Mouse (Mus musculus) stomach, embryonic 15.5 days (tissue): ENCODE measurements at regions not wholly inside any gene's neighbourhood (a gene's known extent, or its start where the extent isn't known, plus 50 kb on each side); places are given as distances from the start of the nearest gene placed in this dataset.

Experiments
- ATAC-seq: fragments of 200-750 bp; cut with Nextera tagmentation; 2 replicates; pipeline ENCODE4 v1.8.0; 2017; ENCODE audit warnings: low read depth, moderate number of reproducible peaks, moderate TSS enrichment; ENCODE audit not compliant: insufficient read depth, low FRiP score
- H3K27ac ChIP-seq: fragments of 300-500 bp; sonication (generic); 2 replicates; pipeline ENCODE4 v1.5.1; 2015; ENCODE audit warnings: mild to moderate bottlenecking, inconsistent platforms
- H3K27me3 ChIP-seq: fragments of 300-500 bp; sonication (generic); replicated peaks from 2 replicates; pipeline ENCODE4 v1.6.1; 2015; ENCODE audit warnings: inconsistent platforms
- H3K36me3 ChIP-seq: fragments of 300-500 bp; sonication (generic); 2 replicates; pipeline ENCODE4 v1.6.1; 2015; ENCODE audit warnings: inconsistent platforms
- H3K4me1 ChIP-seq: fragments of 300-500 bp; sonication (generic); 2 replicates; pipeline ENCODE4 v1.6.1; 2015; ENCODE audit warnings: inconsistent platforms
- H3K4me2 ChIP-seq: fragments of 300-500 bp; sonication (generic); 2 replicates; pipeline ENCODE4 v1.6.1; 2015; ENCODE audit warnings: mild to moderate bottlenecking, inconsistent platforms
- H3K4me3 ChIP-seq: fragments of 300-500 bp; sonication (generic); replicated peaks from 2 replicates; pipeline ENCODE4 v1.5.1; 2015; ENCODE audit warnings: inconsistent platforms
- H3K9ac ChIP-seq: fragments of 300-500 bp; sonication (generic); 2 replicates; pipeline ENCODE4 v1.6.1; 2015; ENCODE audit warnings: inconsistent platforms
- H3K9me3 ChIP-seq: fragments of 300-500 bp; sonication (generic); 2 replicates; pipeline ENCODE4 v1.6.1; 2016; ENCODE audit warnings: inconsistent platforms
- WGBS: fragments of 180-500 bp; shearing (Covaris S2); methylation state at CpG from one replicate; pipeline ENCODE4 v1.1.7; 2015; 5-methylcytosine and 5-hydroxymethylcytosine counted together

DNA sequence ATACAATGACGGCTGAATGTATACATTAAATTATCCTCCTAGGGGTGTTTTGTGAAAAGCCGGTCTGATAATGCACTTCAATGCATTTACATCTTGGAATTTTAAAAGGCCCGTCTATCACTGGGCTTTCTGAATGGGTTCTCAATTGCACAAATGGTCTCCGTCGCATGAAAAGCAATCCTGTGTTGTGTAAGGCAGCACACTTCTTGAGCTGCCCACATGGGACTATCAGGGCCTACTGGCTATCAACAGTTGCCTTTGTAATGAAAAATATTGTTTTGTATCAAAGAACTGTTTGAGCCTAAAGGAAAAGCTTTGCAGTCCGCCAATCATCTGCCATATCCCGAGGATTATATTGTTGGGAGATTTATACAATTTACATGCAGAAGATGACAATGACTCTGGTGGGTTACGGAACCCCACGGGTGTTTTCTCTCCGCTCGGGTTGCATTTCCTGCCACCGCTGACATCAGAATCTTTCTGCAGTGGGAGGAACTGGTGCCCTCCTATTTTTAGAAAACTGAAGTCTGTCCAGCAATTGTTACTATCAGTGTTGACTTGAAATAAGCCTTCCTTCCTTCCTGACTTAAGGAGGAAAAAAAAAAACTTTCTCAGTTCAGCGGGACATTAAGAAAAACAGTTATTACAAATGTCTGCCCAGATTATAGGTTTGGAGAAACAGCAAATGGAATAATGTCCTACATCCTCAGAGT lies 118.7 kb downstream of the Tmem26 start:
- Histone ChIP-seq H3K36me3 (no peaks in the 10 kb centered on the region), H3K9ac (no peak overlapping the region), H3K4me1 (no peaks in the 10 kb centered on the region), H3K27me3 (no peaks in the 10 kb centered on the region), H3K9me3 (no peaks in the 10 kb centered on the region), H3K27ac (no peak overlapping the region), H3K4me2 (peak overlapping the region; percentile 20), H3K4me3 (no peak overlapping the region)
- 39% methylated on average over 13 of the region's 13 CpGs for WGBS
- ATAC-seq = no peak

DNA sequence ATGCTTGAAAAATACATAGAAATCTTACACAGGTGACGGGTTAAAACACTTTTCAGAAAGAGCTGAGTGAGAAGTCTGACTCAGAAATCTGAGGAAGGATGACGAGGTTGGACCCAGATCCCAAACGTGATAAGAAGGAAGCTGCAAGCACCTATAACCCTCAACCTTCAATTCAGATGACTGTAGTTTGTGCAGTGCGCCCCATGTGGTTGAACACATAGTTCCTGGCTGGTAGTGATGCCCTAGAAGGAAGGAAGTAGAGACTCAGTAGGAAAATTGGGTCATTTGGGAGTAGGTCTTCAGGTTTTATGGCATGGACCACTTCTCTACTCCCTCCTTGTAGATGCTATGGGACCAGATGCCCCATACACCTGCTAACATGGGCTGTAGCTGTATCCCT lies 120.6 kb downstream of the Tmem26 start:
- 76% methylated on average over 4 of the region's 4 CpGs for WGBS

DNA sequence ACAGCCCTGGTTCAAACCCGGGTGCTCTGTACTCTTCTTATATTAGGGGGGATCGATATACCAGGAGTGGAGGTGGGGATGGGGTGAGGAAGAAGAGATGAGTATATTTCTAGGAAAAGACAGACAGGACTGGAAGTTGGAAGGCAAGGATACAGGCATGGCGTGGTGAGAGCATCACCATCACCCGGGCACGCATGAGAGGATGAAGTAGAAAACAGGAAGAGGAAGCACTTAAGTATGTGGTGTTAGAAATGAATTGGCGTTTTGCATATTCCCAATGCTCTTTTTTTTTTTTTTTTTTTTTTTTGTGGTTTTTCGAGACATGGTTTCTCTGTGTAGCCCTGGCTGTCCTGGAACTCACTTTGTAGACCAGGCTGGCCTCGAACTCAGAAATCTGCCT lies 121.2 kb downstream of the Tmem26 start:
- Histone ChIP-seq H3K9ac (no peak overlapping the region), H3K4me1 (no peaks in the 10 kb centered on the region), H3K27me3 (no peaks in the 10 kb centered on the region), H3K9me3 (no peaks in the 10 kb centered on the region), H3K4me2 (no peak overlapping the region), H3K4me3 (no peak overlapping the region), H3K36me3 (no peaks in the 10 kb centered on the region), H3K27ac (no peak overlapping the region)
- WGBS = 87% methylated on average over 8 of the region's 8 CpGs
- no peak for ATAC-seq

More for the DNA sequence above, 120.6 kb downstream of the Tmem26 start:
- Histone ChIP-seq H3K4me3 (no peak overlapping the region), H3K27me3 (no peaks in the 10 kb centered on the region), H3K9ac (no peak overlapping the region), H3K4me2 (no peak overlapping the region), H3K4me1 (no peaks in the 10 kb centered on the region), H3K36me3 (no peaks in the 10 kb centered on the region), H3K27ac (no peak overlapping the region), H3K9me3 (no peaks in the 10 kb centered on the region)
- no peak for ATAC-seq

DNA sequence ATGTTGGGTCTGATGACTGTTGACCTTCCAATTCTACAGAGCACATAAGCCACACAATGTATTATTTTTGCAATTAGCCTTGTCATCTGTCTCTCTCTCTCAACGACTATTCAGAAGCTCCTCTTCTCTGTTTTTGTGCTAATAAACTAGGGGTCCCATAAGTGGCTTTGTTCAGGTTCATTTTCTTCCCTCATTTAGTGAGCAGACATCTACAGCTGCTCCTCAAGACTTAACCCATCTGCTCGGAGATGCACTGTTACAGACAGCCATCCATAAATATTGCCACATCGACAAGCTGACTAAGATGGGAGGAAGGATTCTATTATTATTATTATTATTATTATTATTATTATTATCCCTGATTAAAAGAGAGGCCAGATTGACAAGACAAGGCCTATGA lies 127.7 kb downstream of the Tmem26 start:
- WGBS = 75% methylated on average over 3 of the region's 3 CpGs
- no peak overlapping the region for H3K4me2 ChIP-seq
- no peak overlapping the region for H3K27ac ChIP-seq
- H3K4me3 ChIP-seq = no peak overlapping the region
- no peaks in the 10 kb centered on the region for H3K36me3 ChIP-seq
- no peak for ATAC-seq
- H3K9ac ChIP-seq = no peak overlapping the region
- H3K9me3 ChIP-seq = no peaks in the 10 kb centered on the region
- H3K27me3 ChIP-seq = no peaks in the 10 kb centered on the region
- H3K4me1 ChIP-seq = no peaks in the 10 kb centered on the region

DNA sequence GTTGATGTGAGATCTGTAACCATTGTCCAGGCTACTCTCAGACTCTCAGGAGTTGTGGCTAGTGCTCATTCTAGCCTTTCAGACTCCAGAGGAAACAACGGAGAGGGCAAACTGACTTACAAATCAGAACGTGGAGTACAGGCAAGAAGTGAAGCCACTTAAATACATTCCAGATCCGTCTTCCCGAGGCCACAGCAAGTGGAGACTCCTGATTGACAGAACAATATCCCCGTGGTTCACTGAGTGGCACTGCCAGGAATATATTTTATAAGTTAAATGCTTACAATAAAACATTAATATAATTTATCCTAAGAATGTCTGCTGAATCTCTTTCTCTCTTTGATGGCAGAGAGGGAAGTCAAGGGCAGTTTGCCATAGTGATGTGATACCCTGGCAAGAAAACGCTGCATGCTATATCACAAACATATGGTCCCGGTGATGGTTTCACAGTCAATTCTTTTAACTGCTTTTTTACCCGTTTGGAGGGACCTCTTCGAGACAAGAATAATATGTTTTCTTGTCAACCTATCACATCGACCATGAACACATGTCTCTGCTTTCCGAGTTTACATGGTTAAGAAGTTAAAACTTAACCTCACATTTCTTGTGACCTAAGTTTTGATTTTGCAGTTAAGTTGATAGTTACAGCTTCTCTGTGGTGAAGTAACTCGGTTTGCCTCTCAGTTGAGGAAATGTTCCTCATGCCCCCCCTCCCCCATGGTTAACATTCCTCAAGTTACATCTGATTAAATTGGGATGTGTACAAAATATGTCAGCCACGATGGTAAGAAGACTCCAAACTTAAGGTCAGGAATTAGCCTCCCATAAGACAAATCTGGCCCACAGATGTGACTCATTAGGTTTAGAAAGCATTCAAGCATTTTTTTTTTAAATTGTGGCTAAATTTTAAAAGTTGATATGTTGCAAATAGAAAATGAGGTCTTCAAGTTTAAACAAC lies 132.8 kb downstream of the Tmem26 start:
- Histone ChIP-seq H3K9ac (no peak overlapping the region), H3K4me3 (no peak overlapping the region), H3K36me3 (no peaks in the 10 kb centered on the region), H3K4me2 (no peak overlapping the region), H3K27me3 (no peaks in the 10 kb centered on the region), H3K27ac (no peak overlapping the region), H3K4me1 (no peaks in the 10 kb centered on the region), H3K9me3 (no peaks in the 10 kb centered on the region)
- ATAC-seq = no peak
- WGBS = 57% methylated on average over 13 of the region's 13 CpGs

DNA sequence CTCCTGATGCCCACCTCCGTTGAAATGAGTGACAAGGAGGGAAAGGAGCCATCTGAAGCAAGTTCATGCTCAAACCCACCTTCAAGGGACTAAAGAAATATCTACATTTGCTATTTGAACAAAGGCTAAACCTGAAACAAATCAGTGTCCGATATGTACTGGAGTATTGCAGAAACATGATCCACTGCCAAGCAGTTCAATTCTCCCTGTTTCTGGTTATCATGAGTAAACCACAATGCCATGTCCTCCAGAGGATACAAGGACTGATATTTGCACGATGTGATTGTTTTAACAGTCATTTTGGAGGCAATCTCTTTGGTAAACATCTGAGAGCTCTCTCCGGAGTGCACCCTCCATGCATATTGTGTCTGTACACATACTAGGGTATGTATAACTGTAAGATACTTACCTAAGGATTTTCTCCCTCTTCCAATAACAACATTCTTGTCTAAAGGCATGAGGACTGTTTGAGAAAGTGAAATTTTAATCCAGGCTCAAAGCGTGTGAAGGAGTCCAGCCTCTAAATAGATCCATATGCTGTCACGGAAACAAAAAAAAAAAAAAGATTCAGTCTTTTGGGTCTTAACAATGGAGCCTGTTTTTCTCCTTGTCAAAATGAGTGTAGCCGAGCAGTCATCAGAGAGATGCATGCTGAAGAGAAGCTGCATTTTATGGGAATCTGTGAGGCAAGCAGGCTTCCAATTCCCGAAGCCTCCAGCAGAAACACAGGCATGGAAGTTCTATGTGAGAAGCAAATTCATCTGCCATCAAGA lies 141.3 kb downstream of the Tmem26 start:
- no peak overlapping the region for H3K4me2 ChIP-seq
- no peak for ATAC-seq
- no peak overlapping the region for H3K9ac ChIP-seq
- H3K36me3 ChIP-seq = no peaks in the 10 kb centered on the region
- no peak overlapping the region for H3K27ac ChIP-seq
- no peak overlapping the region for H3K4me3 ChIP-seq
- H3K27me3 ChIP-seq = no peaks in the 10 kb centered on the region
- WGBS = 53% methylated on average over 8 of the region's 8 CpGs
- no peaks in the 10 kb centered on the region for H3K9me3 ChIP-seq
- H3K4me1 ChIP-seq = no peaks in the 10 kb centered on the region

DNA sequence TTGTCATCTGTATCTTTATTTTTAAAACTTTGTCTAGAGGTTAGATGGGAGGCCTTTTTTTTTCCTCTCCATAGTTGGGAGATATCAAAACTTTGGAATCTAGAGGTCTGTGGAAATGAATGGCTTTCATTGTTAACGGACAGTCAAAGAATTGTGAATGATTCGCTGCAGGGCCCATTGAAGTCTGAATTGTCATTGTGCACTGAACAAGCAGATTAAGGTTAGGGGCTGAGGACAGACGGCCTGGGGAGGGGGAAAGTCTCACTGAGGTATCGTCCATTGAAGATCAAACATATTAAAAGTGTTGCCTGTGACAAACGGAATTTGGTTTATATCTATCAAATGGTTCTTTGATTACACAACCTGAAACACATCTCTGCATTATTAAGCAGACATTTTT lies 142.3 kb downstream of the Tmem26 start:
- H3K4me1 ChIP-seq = no peaks in the 10 kb centered on the region
- no peak overlapping the region for H3K4me3 ChIP-seq

DNA sequence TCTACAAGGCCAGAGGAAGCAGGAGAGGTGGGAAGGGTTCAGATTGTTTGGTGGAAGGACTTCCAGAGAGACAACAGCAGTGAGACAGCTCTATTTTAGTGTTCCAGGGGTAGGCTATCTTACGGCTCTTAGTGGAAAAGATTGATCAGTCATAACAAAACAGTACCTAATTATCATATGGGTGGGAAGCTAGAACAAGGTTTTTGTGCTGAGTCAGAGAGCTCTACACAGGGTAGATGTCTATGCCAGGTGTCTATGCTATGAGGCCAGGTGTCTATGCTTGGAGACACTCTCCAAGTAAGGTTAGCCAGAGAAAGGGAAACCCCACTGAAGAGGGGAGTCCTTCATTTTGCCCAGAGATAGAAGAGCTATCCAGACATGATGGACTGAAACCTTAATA lies 143.9 kb downstream of the Tmem26 start:
- Histone ChIP-seq H3K4me2 (no peak overlapping the region), H3K9me3 (no peaks in the 10 kb centered on the region), H3K4me3 (no peak overlapping the region), H3K27ac (no peak overlapping the region), H3K4me1 (no peaks in the 10 kb centered on the region), H3K9ac (no peak overlapping the region), H3K36me3 (no peaks in the 10 kb centered on the region), H3K27me3 (no peaks in the 10 kb centered on the region)
- WGBS = 81% methylated on average over 1 of the region's 1 CpGs
- ATAC-seq = no peak

More for the DNA sequence above, 142.3 kb downstream of the Tmem26 start:
- 48% methylated on average over 5 of the region's 5 CpGs for WGBS
- no peak for ATAC-seq
- Histone ChIP-seq H3K27ac (no peak overlapping the region), H3K9ac (no peak overlapping the region), H3K36me3 (no peaks in the 10 kb centered on the region), H3K9me3 (no peaks in the 10 kb centered on the region), H3K4me2 (no peak overlapping the region), H3K27me3 (no peaks in the 10 kb centered on the region)

DNA sequence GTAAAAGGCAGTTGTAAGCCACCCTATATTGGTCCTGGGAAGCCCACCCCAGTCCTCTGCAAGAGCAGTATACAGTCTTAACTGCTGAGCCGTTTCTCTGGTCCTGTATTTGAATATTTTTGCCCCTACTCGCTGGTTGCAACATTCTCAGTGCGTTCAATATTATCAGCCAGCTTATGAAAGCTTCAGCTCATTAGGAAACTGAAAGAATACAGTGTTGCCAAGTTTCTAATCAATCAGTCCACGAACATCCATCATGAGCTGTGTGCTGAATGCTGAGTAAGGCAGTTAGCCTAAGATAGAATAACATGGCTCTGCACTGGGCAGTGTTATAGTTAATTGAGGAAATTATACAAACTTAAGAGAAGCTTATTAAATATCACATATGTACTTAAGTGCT lies 148.7 kb downstream of the Tmem26 start:
- H3K4me1 ChIP-seq = no peaks in the 10 kb centered on the region
- H3K27me3 ChIP-seq = no peaks in the 10 kb centered on the region
- H3K4me2 ChIP-seq = no peak overlapping the region
- no peaks in the 10 kb centered on the region for H3K9me3 ChIP-seq
- no peak overlapping the region for H3K27ac ChIP-seq
- no peak for ATAC-seq
- no peaks in the 10 kb centered on the region for H3K36me3 ChIP-seq
- H3K9ac ChIP-seq = no peak overlapping the region
- no peak overlapping the region for H3K4me3 ChIP-seq
- WGBS = 69% methylated on average over 4 of the region's 4 CpGs

DNA sequence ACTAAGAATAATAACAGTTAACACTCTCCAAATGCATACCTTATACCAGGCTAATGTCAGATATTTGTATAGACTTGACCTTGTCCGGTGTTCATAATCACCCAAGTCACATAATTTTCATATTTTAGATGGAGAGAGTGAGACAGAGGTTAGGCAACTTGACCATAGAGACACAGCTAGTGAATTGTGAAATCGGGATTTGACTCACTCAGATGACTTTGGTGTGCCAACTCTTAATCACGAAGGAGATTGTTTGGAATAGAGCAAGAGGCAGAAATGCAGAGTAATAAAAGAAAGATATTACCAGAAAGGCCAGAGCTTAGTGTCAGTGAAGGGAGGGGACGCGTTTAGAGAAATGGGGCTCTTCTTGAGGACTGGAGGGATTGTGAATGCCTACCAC lies 152.2 kb downstream of the Tmem26 start:
- H3K9ac ChIP-seq = no peak overlapping the region
- ATAC-seq = no peak
- no peak overlapping the region for H3K4me3 ChIP-seq
- H3K36me3 ChIP-seq = no peaks in the 10 kb centered on the region
- WGBS = 79% methylated on average over 5 of the region's 5 CpGs
- H3K4me2 ChIP-seq = no peak overlapping the region
- no peaks in the 10 kb centered on the region for H3K4me1 ChIP-seq
- no peaks in the 10 kb centered on the region for H3K27me3 ChIP-seq
- no peaks in the 10 kb centered on the region for H3K9me3 ChIP-seq
- H3K27ac ChIP-seq = no peak overlapping the region

DNA sequence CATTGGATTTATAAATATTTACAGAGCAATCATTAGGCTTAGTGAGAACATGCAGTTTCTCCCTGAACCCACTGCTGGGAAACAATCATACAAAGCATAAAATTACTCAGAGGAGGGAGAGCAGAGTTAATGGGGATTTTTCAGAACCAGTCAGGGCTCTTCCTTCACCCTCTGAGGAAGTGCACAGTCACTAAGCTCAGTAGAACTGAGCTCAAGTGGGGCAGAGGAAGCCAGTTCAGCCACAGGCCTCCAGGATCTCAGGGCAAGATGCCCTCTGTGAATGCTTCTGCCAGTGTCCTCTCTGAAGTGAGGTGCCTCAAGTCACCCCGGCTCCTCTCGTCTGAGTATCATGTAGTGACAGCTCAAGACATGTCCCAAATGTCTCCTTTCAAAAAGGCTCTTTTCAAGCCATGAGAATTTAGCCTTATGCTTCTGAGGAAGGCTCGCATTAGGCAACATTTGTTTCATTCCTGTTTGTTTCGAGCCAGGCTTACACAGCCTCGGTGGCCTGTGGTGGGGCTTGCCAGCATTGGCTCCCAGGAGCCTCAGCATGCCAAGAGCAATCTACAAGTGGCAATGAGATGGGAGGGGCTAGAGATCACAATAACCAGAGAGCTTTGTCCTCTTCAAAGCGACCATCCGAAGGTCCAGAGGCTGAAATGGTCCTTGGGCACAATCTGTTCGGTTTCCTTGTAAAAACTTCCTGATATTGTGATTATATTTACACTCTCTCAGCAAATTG lies 169.8 kb downstream of the Tmem26 start:
- Histone ChIP-seq H3K9me3 (no peaks in the 10 kb centered on the region), H3K9ac (no peak overlapping the region), H3K27me3 (no peaks in the 10 kb centered on the region), H3K4me1 (0 out of 2 replicates have a peak, but pooled peaks cover 3% of the 10 kb centered on the region), H3K4me2 (no peak overlapping the region), H3K27ac (peak overlapping the region; percentile 83), H3K36me3 (no peaks in the 10 kb centered on the region), H3K4me3 (no peak overlapping the region)
- ATAC-seq = no peak
- 39% methylated on average over 8 of the region's 8 CpGs for WGBS
